ENCODE assay signal across 17 mouse cellular contexts in genomic region chr2:150621698-150622097, GRCm38 (mm10). TPM values are rescaled to one million over a fixed set of nuclear protein-coding genes. Genes with fewer than 3 reads are reported as not detected.
"Had no signal": no experiment of that assay in that cellular context is flagged by ENCODE, and none has a peak within 500 bp of the region (broad histone marks: within the 10 kb centered on the region; RNA-seq: fewer than 3 reads in every experiment).

No protein-coding gene starts in this region.

- H3K27ac ChIP-seq: kidney, embryonic 15.5 days; limb, embryonic 13.5 days; liver, embryonic 14.5 days; midbrain, embryonic 15.5 days; neural tube, embryonic 12.5 days; stomach, embryonic 15.5 days had no signal

- H3K36me3 ChIP-seq: kidney, embryonic 15.5 days; limb, embryonic 13.5 days; midbrain, embryonic 15.5 days; stomach, embryonic 15.5 days had no signal

- H3K4me3 ChIP-seq: kidney, embryonic 15.5 days; limb, embryonic 13.5 days; megakaryocyte, embryonic 14.5 days; midbrain, embryonic 15.5 days; neural tube, embryonic 12.5 days; stomach, embryonic 15.5 days had no signal

- H3K27me3 ChIP-seq: kidney, embryonic 15.5 days; limb, embryonic 13.5 days; midbrain, embryonic 15.5 days; neural tube, embryonic 12.5 days; stomach, embryonic 15.5 days had no signal

- H3K4me1 ChIP-seq: kidney, embryonic 15.5 days; midbrain, embryonic 15.5 days; neural tube, embryonic 12.5 days; stomach, embryonic 15.5 days had no signal

- H3K9ac ChIP-seq: kidney, embryonic 15.5 days; limb, embryonic 13.5 days; liver, embryonic 14.5 days; midbrain, embryonic 15.5 days; neural tube, embryonic 12.5 days; stomach, embryonic 15.5 days had no signal

- DNase-seq: kidney, postnatal 14 days; left cerebral cortex, postnatal 4 days; lung, adult 2 months; lung, postnatal 36 days; spleen, adult 18-20 months; thymus, postnatal 36 days had no signal

RNA-seq across cellular contexts. Expression of gene Cst7, which starts 51.5 kb away (rescaled TPM):
- total RNA-seq: layer of hippocampus, postnatal 14 days; left cerebral cortex, adult 18-20 months; left cerebral cortex, postnatal 10 days; left cerebral cortex, postnatal 4 days; liver, adult 2 months had no signal
